Mouse (Mus musculus): ENCODE measurements at regions not wholly inside any gene's neighbourhood (a gene's known extent, or its start where the extent isn't known, plus 50 kb on each side); places are given as distances from the start of the nearest gene placed in this dataset.

GRCm38 (mm10) chr4:140330138-140330537 is 83.6 kb upstream of the Igsf21 start:
- no peaks in the 10 kb centered on the region for H3K4me1 ChIP-seq (replicated peaks; ENCODE audit: control insufficient read depth, insufficient read depth, low read length)

GRCm38 (mm10) chr4:140326706-140327440 is 80.3 kb upstream of the Igsf21 start:
- TF ChIP-seq POLR2A (IDR thresholded peaks at IDR 0.05; ENCODE audit: control insufficient read depth, extremely low read depth, insufficient read depth, low read length, poor library complexity) (no peak), CTCF (IDR thresholded peaks at IDR 0.05; ENCODE audit: borderline replicate concordance, control insufficient read depth, extremely low read depth, insufficient read depth, low read length, poor library complexity) (no peak)
- Histone ChIP-seq H3K36me3 (ENCODE audit: control insufficient read depth, insufficient read depth, low read length) (no peaks in the 10 kb centered on the region), H3K4me1 (replicated peaks; ENCODE audit: control insufficient read depth, insufficient read depth, low read length) (no peaks in the 10 kb centered on the region), H3K27me3 (ENCODE audit: control insufficient read depth, insufficient read depth, low read length) (no peaks in the 10 kb centered on the region), H3K27ac (ENCODE audit: control insufficient read depth, insufficient read depth, low read length) (no peak overlapping the region), H3K4me3 (ENCODE audit: control insufficient read depth, insufficient read depth, low read length) (no peak overlapping the region)
- no peak for DNase-seq
- 38% methylated on average over 10 of the region's 10 CpGs for WGBS

More at GRCm38 (mm10) chr4:140330138-140330537, 83.6 kb upstream of the Igsf21 start:
- H3K27me3 ChIP-seq (ENCODE audit: control insufficient read depth, insufficient read depth, low read length), result no peaks in the 10 kb centered on the region
- WGBS, result 96% methylated on average over 4 of the region's 4 CpGs
- no peaks in the 10 kb centered on the region for H3K36me3 ChIP-seq (ENCODE audit: control insufficient read depth, insufficient read depth, low read length)
- no peak overlapping the region for H3K4me3 ChIP-seq (ENCODE audit: control insufficient read depth, insufficient read depth, low read length)
- no peak for DNase-seq
- no peak overlapping the region for H3K27ac ChIP-seq (ENCODE audit: control insufficient read depth, insufficient read depth, low read length)
- TF ChIP-seq CTCF (IDR thresholded peaks at IDR 0.05; ENCODE audit: borderline replicate concordance, control insufficient read depth, extremely low read depth, insufficient read depth, low read length, poor library complexity), result no peak
- no peak for TF ChIP-seq POLR2A (IDR thresholded peaks at IDR 0.05; ENCODE audit: control insufficient read depth, extremely low read depth, insufficient read depth, low read length, poor library complexity)

- H3K27ac ChIP-seq (ENCODE audit: control insufficient read depth, insufficient read depth, low read length), result no peak overlapping the region
- no peak overlapping the region for H3K4me3 ChIP-seq (ENCODE audit: control insufficient read depth, insufficient read depth, low read length)
- H3K27me3 ChIP-seq (ENCODE audit: control insufficient read depth, insufficient read depth, low read length), result no peaks in the 10 kb centered on the region
- no peaks in the 10 kb centered on the region for H3K36me3 ChIP-seq (ENCODE audit: control insufficient read depth, insufficient read depth, low read length)
- 91% methylated on average over 7 of the region's 7 CpGs for WGBS
- no peaks in the 10 kb centered on the region for H3K4me1 ChIP-seq (replicated peaks; ENCODE audit: control insufficient read depth, insufficient read depth, low read length)
- TF ChIP-seq POLR2A (IDR thresholded peaks at IDR 0.05; ENCODE audit: control insufficient read depth, extremely low read depth, insufficient read depth, low read length, poor library complexity), result no peak
- DNase-seq, result no peak
Measured at GRCm38 (mm10) chr4:140325677-140326052, 79.1 kb upstream of the Igsf21 start.

GRCm38 (mm10) chr4:140324971-140325676 is 78.5 kb upstream of the Igsf21 start:
- Histone ChIP-seq H3K4me1 (replicated peaks; ENCODE audit: control insufficient read depth, insufficient read depth, low read length) (no peaks in the 10 kb centered on the region), H3K4me3 (ENCODE audit: control insufficient read depth, insufficient read depth, low read length) (no peak overlapping the region), H3K27me3 (ENCODE audit: control insufficient read depth, insufficient read depth, low read length) (no peaks in the 10 kb centered on the region), H3K27ac (ENCODE audit: control insufficient read depth, insufficient read depth, low read length) (no peak overlapping the region), H3K36me3 (ENCODE audit: control insufficient read depth, insufficient read depth, low read length) (no peaks in the 10 kb centered on the region)
- 94% methylated on average over 8 of the region's 8 CpGs for WGBS
- no peak for DNase-seq
- TF ChIP-seq CTCF (IDR thresholded peaks at IDR 0.05; ENCODE audit: borderline replicate concordance, control insufficient read depth, extremely low read depth, insufficient read depth, low read length, poor library complexity) (no peak), POLR2A (IDR thresholded peaks at IDR 0.05; ENCODE audit: control insufficient read depth, extremely low read depth, insufficient read depth, low read length, poor library complexity) (no peak)

- H3K27me3 ChIP-seq (ENCODE audit: control insufficient read depth, insufficient read depth, low read length), result no peaks in the 10 kb centered on the region
- TF ChIP-seq POLR2A (IDR thresholded peaks at IDR 0.05; ENCODE audit: control insufficient read depth, extremely low read depth, insufficient read depth, low read length, poor library complexity) (no peak), CTCF (IDR thresholded peaks at IDR 0.05; ENCODE audit: borderline replicate concordance, control insufficient read depth, extremely low read depth, insufficient read depth, low read length, poor library complexity) (no peak)
- DNase-seq, result no peak
- no peaks in the 10 kb centered on the region for H3K36me3 ChIP-seq (ENCODE audit: control insufficient read depth, insufficient read depth, low read length)
- no peak overlapping the region for H3K27ac ChIP-seq (ENCODE audit: control insufficient read depth, insufficient read depth, low read length)
- 83% methylated on average over 15 of the region's 15 CpGs for WGBS
- no peaks in the 10 kb centered on the region for H3K4me1 ChIP-seq (replicated peaks; ENCODE audit: control insufficient read depth, insufficient read depth, low read length)
- H3K4me3 ChIP-seq (ENCODE audit: control insufficient read depth, insufficient read depth, low read length), result no peak overlapping the region
Measured at GRCm38 (mm10) chr4:140320120-140320921, 73.7 kb upstream of the Igsf21 start.

- TF ChIP-seq CTCF (IDR thresholded peaks at IDR 0.05; ENCODE audit: borderline replicate concordance, control insufficient read depth, extremely low read depth, insufficient read depth, low read length, poor library complexity), result no peak
- no peak for TF ChIP-seq POLR2A (IDR thresholded peaks at IDR 0.05; ENCODE audit: control insufficient read depth, extremely low read depth, insufficient read depth, low read length, poor library complexity)
- Histone ChIP-seq H3K4me1 (replicated peaks; ENCODE audit: control insufficient read depth, insufficient read depth, low read length) (no peaks in the 10 kb centered on the region), H3K27ac (ENCODE audit: control insufficient read depth, insufficient read depth, low read length) (no peak overlapping the region), H3K36me3 (ENCODE audit: control insufficient read depth, insufficient read depth, low read length) (no peaks in the 10 kb centered on the region), H3K27me3 (ENCODE audit: control insufficient read depth, insufficient read depth, low read length) (no peaks in the 10 kb centered on the region), H3K4me3 (ENCODE audit: control insufficient read depth, insufficient read depth, low read length) (no peak overlapping the region)
- 89% methylated on average over 16 of the region's 16 CpGs for WGBS
- DNase-seq, result no peak
Measured at GRCm38 (mm10) chr4:140312635-140313034, 66.1 kb upstream of the Igsf21 start.
